Mouse (Mus musculus) lung, postnatal 0 days (tissue): Measurements from ENCODE around the gene Nav3.

Experiments used
- CTCF ChIP-seq: IDR thresholded peaks from 2 replicates; pipeline ENCODE4 v1.5.1; 2016; ENCODE audit warnings: antibody characterized with exemption, mild to moderate bottlenecking
- EP300 ChIP-seq: IDR thresholded peaks from 2 replicates; pipeline ENCODE4 v1.6.1; 2016; ENCODE audit warnings: antibody characterized with exemption, mild to moderate bottlenecking, control low read depth

DNA sequence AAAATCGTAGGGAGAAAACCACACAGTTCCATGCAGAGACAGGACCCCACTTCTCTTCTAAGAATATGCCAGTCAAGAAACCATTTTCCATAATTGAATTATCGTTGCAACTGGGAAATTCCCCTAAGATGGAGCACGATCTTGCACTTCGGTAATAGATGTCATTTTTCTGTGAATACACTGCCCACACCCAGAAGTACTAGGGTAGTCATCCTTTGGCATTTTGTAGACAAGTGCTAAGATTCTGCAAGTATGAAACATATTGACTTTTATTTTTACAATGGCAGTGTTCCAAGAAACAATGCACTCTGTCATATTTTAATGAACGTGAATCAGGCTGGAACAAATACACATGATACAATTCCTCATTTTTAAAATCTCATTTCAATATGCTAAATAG lies 34.5 kb downstream of the Nav3 start:
- TF ChIP-seq CTCF (no peak), EP300 (no peak)
